Mouse (Mus musculus) MEL (cell line): Measurements from ENCODE around the gene Ccdc137. TPM values are rescaled to one million over a fixed set of nuclear protein-coding genes. Genes with fewer than 3 reads are reported as not detected.

Experiments used
- DNase-seq: peaks from one replicate; pipeline ENCODE4 v3.0.0; 2011; ENCODE audit warnings: low read depth, low spot score
- H3K27ac ChIP-seq: 2 replicates; pipeline ENCODE4 v1.5.1; 2012; ENCODE audit warnings: low read depth, mild to moderate bottlenecking, control low read depth, low read length, moderate library complexity; ENCODE audit not compliant: control insufficient read depth
- H3K27me3 ChIP-seq, 2 experiments: fragments of 150-350 bp in 1 of 2; sonication (generic) in 1 of 2; 2 replicates each; pipeline ENCODE4 v1.6.1; 2012; ENCODE audit warnings: low read length in 2 of 2, mild to moderate bottlenecking in 2 of 2, improper control_type of control experiment in 1 of 2, moderate library complexity in 1 of 2; ENCODE audit not compliant: insufficient read depth in 2 of 2, control insufficient read depth in 1 of 2
- H3K36me3 ChIP-seq, 2 experiments: 2 replicates each; pipeline ENCODE4 v1.6.1; 2012 to 2014; ENCODE audit warnings: low read length in 2 of 2, improper control_type of control experiment in 1 of 2, inconsistent platforms in 1 of 2, mild to moderate bottlenecking in 1 of 2; ENCODE audit not compliant: insufficient read depth in 2 of 2, control insufficient read depth in 1 of 2
- H3K4me1 ChIP-seq, 2 experiments: fragments of 150-350 bp in 1 of 2; sonication (generic) in 1 of 2; 2 replicates each; pipeline ENCODE4 v1.6.1; 2012; ENCODE audit warnings: low read length in 2 of 2, improper control_type of control experiment in 1 of 2, mild to moderate bottlenecking in 1 of 2; ENCODE audit not compliant: insufficient read depth in 2 of 2, control insufficient read depth in 1 of 2
- H3K4me3 ChIP-seq, 2 experiments: fragments of 150-350 bp in 1 of 2; sonication (generic) in 1 of 2; 2 replicates each; pipeline ENCODE4 v1.5.1; 2012; ENCODE audit warnings: low read depth in 2 of 2, low read length in 2 of 2, mild to moderate bottlenecking in 2 of 2, moderate library complexity in 2 of 2, control low read depth in 1 of 2, improper control_type of control experiment in 1 of 2; ENCODE audit not compliant: control insufficient read depth in 1 of 2, insufficient read depth in 1 of 2
- H3K79me2 ChIP-seq: 2 replicates; pipeline ENCODE4 v1.6.1; 2012; ENCODE audit warnings: mild to moderate bottlenecking, low read length, moderate library complexity; ENCODE audit not compliant: control insufficient read depth, poor library complexity, insufficient read depth
- H3K9ac ChIP-seq: 2 replicates; pipeline ENCODE4 v1.6.1; 2012; ENCODE audit warnings: low read depth, mild to moderate bottlenecking, control low read depth, low read length, moderate library complexity; ENCODE audit not compliant: control insufficient read depth, poor library complexity, severe bottlenecking
- H3K9me3 ChIP-seq: fragments of 150-350 bp; sonication (generic); replicated peaks from 2 replicates; pipeline ENCODE4 v1.6.1; 2012; ENCODE audit warnings: mild to moderate bottlenecking, low read length, improper control_type of control experiment, moderate library complexity; ENCODE audit not compliant: insufficient read depth
- BHLHE40 ChIP-seq: IDR thresholded peaks from 2 replicates; pipeline ENCODE4 v1.6.1; 2012; ENCODE audit warnings: low read depth, mild to moderate bottlenecking, inconsistent platforms, low read length, improper control_type of control experiment, borderline replicate concordance
- CHD1 ChIP-seq: IDR thresholded peaks from 2 replicates; pipeline ENCODE4 v1.6.1; 2012; ENCODE audit warnings: low read depth, mild to moderate bottlenecking, inconsistent platforms, low read length, improper control_type of control experiment
- CHD2 ChIP-seq: IDR thresholded peaks from 2 replicates; pipeline ENCODE4 v1.6.1; 2011; ENCODE audit warnings: low read length, improper control_type of control experiment
- CTCF ChIP-seq, 3 experiments: IDR thresholded peaks in 2 of 3; conservative IDR thresholded peaks in 1 of 3; 2 replicates each; pipeline ENCODE4 v1.5.1; 2011 to 2012; ENCODE audit warnings: low read length in 3 of 3, low read depth in 2 of 3, mild to moderate bottlenecking in 2 of 3, improper control_type of control experiment in 1 of 3, inconsistent platforms in 1 of 3, mixed read lengths in 1 of 3, moderate library complexity in 1 of 3; ENCODE audit not compliant: control insufficient read depth in 1 of 3, insufficient read depth in 1 of 3, poor library complexity in 1 of 3, severe bottlenecking in 1 of 3
- E2F4 ChIP-seq: IDR thresholded peaks from 2 replicates; pipeline ENCODE4 v1.6.1; 2011; ENCODE audit warnings: low read depth, low read length, improper control_type of control experiment, borderline replicate concordance
- ELF1 ChIP-seq: IDR thresholded peaks from 2 replicates; pipeline ENCODE4 v1.6.1; 2014; ENCODE audit warnings: low read depth, mild to moderate bottlenecking, inconsistent platforms, low read length, improper control_type of control experiment, moderate library complexity
- EP300 ChIP-seq, 2 experiments: IDR thresholded peaks; 2 replicates each; pipeline ENCODE4 v1.6.1; 2011; ENCODE audit warnings: improper control_type of control experiment in 2 of 2, low read length in 2 of 2, low read depth in 1 of 2, mild to moderate bottlenecking in 1 of 2
- ETS1 ChIP-seq: IDR thresholded peaks from 2 replicates; pipeline ENCODE4 v1.6.1; 2012; ENCODE audit warnings: low read depth, mild to moderate bottlenecking, inconsistent platforms, low read length, improper control_type of control experiment, moderate library complexity
- GABPA ChIP-seq: IDR thresholded peaks from 2 replicates; pipeline ENCODE4 v1.6.1; 2012; ENCODE audit warnings: low read depth, mild to moderate bottlenecking, inconsistent platforms, low read length, improper control_type of control experiment, moderate library complexity
- GATA1 ChIP-seq: IDR thresholded peaks from 2 replicates; pipeline ENCODE4 v1.6.1; 2011; ENCODE audit warnings: low read depth, low read length, improper control_type of control experiment
- HCFC1 ChIP-seq: IDR thresholded peaks from 2 replicates; pipeline ENCODE4 v1.6.1; 2012; ENCODE audit warnings: low read depth, mild to moderate bottlenecking, inconsistent platforms, low read length, improper control_type of control experiment, moderate library complexity
- JUND ChIP-seq: IDR thresholded peaks from 2 replicates; pipeline ENCODE4 v1.6.1; 2011; ENCODE audit warnings: low read depth, mild to moderate bottlenecking, improper control_type of control experiment, low read length
- KAT2A ChIP-seq: conservative IDR thresholded peaks from 2 replicates; pipeline ENCODE4 v1.6.1; 2012; ENCODE audit warnings: low read depth, low read length, improper control_type of control experiment, inconsistent platforms
- MAX ChIP-seq: IDR thresholded peaks from 2 replicates; pipeline ENCODE4 v1.6.1; 2011; ENCODE audit warnings: low read length, improper control_type of control experiment
- MAZ ChIP-seq: IDR thresholded peaks from 2 replicates; pipeline ENCODE4 v1.6.1; 2012; ENCODE audit warnings: low read depth, mild to moderate bottlenecking, inconsistent platforms, low read length, improper control_type of control experiment
- MEF2A ChIP-seq: IDR thresholded peaks from 2 replicates; pipeline ENCODE4 v1.6.1; 2014; ENCODE audit warnings: low read depth, mild to moderate bottlenecking, inconsistent platforms, low read length, improper control_type of control experiment; ENCODE audit not compliant: poor library complexity, insufficient replicate concordance, severe bottlenecking; ENCODE audit errors: extremely low read depth
- MXI1 ChIP-seq: IDR thresholded peaks from 2 replicates; pipeline ENCODE4 v1.6.1; 2011; ENCODE audit warnings: mild to moderate bottlenecking, low read depth, low read length, improper control_type of control experiment
- MYB ChIP-seq: IDR thresholded peaks from 2 replicates; pipeline ENCODE4 v1.6.1; 2011; ENCODE audit warnings: mild to moderate bottlenecking, low read depth, low read length, improper control_type of control experiment
- NELFE ChIP-seq: IDR thresholded peaks from 2 replicates; pipeline ENCODE4 v1.6.1; 2011; ENCODE audit warnings: low read depth, low read length, improper control_type of control experiment
- NRF1 ChIP-seq: IDR thresholded peaks from 2 replicates; pipeline ENCODE4 v1.6.1; 2014; ENCODE audit warnings: low read depth, mild to moderate bottlenecking, inconsistent platforms, low read length, improper control_type of control experiment, moderate library complexity; ENCODE audit not compliant: poor library complexity, insufficient read depth, severe bottlenecking
- POLR2A ChIP-seq, 2 experiments: IDR thresholded peaks; 2 replicates each; pipeline ENCODE4 v1.6.1; 2011 to 2012; ENCODE audit warnings: low read length in 2 of 2, mild to moderate bottlenecking in 2 of 2, control low read depth in 1 of 2, improper control_type of control experiment in 1 of 2, low read depth in 1 of 2, moderate library complexity in 1 of 2; ENCODE audit not compliant: control insufficient read depth in 1 of 2, insufficient read depth in 1 of 2, poor library complexity in 1 of 2
- POLR2AphosphoS2 ChIP-seq: IDR thresholded peaks from 2 replicates; pipeline ENCODE4 v1.6.1; 2011; ENCODE audit warnings: low read length, improper control_type of control experiment
- POLR2AphosphoS5 ChIP-seq: IDR thresholded peaks from 2 replicates; pipeline ENCODE4 v1.6.1; 2012; ENCODE audit warnings: low read depth, borderline replicate concordance, mild to moderate bottlenecking, inconsistent platforms, low read length, moderate library complexity, mixed read lengths
- RAD21 ChIP-seq: IDR thresholded peaks from 2 replicates; pipeline ENCODE4 v1.6.1; 2011; ENCODE audit warnings: mild to moderate bottlenecking, low read depth, low read length, improper control_type of control experiment
- SMC3 ChIP-seq: IDR thresholded peaks from 2 replicates; pipeline ENCODE4 v1.6.1; 2011; ENCODE audit warnings: low read depth, low read length, improper control_type of control experiment
- TAL1 ChIP-seq: IDR thresholded peaks from 2 replicates; pipeline ENCODE4 v1.6.1; 2012; ENCODE audit warnings: mild to moderate bottlenecking, inconsistent platforms, low read length, moderate library complexity, mixed read lengths
- TBP ChIP-seq: IDR thresholded peaks from 2 replicates; pipeline ENCODE4 v1.8.0; 2011; ENCODE audit warnings: low read depth, low read length, improper control_type of control experiment
- UBTF ChIP-seq: IDR thresholded peaks from 2 replicates; pipeline ENCODE4 v1.6.1; 2012; ENCODE audit warnings: low read depth, mild to moderate bottlenecking, inconsistent platforms, low read length, improper control_type of control experiment, moderate library complexity, borderline replicate concordance; ENCODE audit not compliant: insufficient read depth
- USF2 ChIP-seq, 2 experiments: IDR thresholded peaks; 2 replicates each; pipeline ENCODE4 v1.6.1; 2011 to 2012; ENCODE audit warnings: improper control_type of control experiment in 2 of 2, low read length in 2 of 2, borderline replicate concordance in 1 of 2, inconsistent platforms in 1 of 2, low read depth in 1 of 2, mild to moderate bottlenecking in 1 of 2; ENCODE audit not compliant: insufficient read depth in 1 of 2
- ZKSCAN1 ChIP-seq: IDR thresholded peaks from 2 replicates; pipeline ENCODE4 v1.6.1; 2012; ENCODE audit warnings: low read depth, mild to moderate bottlenecking, inconsistent platforms, low read length, improper control_type of control experiment, moderate library complexity
- ZNF384 ChIP-seq: IDR thresholded peaks from 2 replicates; pipeline ENCODE4 v1.6.1; 2012; ENCODE audit warnings: low read depth, mild to moderate bottlenecking, inconsistent platforms, low read length, improper control_type of control experiment
- polyA plus RNA-seq, 2 experiments: library from polyadenylated mRNA; stranded (reverse) in 1 of 2; unstranded in 1 of 2; fragments of >175 nt in 1 of 2; fragments of >200 nt in 1 of 2; gene quantifications; 2 replicates each; pipeline versions ENCODE4 v1.2.1 to v1.2.4; 2012; ENCODE audit warnings: low replicate concordance in 2 of 2, low read depth in 1 of 2; ENCODE audit not compliant: insufficient read length in 2 of 2, insufficient read depth in 1 of 2, missing spikeins in 1 of 2
- total RNA-seq: library from RNA; depleted of rRNA; stranded (reverse); fragments of 300-350 nt; gene quantifications from 2 replicates; pipeline ENCODE4 v1.2.3, GENCODE M21; 2012

Ccdc137 gene
- total and polyA plus RNA-seq, 3 experiments, result 104 to 116 TPM; not detected in 1

DNA sequence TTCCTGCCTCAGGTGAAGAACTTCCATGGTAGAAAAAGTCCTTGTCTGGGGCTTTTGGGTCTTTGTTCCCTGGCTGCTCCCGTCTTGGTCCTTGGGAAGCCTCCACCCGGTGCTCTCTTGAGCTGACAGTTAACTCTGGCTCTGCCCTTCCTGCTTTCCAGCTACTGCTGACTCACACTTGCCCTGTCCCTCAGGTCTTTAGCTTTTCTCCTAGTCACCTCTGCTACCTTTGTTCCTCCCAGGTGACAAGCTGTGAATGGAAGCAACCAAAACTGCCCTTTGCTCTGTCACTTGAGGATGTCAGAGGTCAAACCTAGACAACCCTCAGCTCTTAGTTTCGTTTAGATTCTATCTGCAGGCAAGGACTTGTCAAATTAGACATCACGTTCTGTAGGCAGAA, 52.0 kb downstream of the Ccdc137 start (continued):
- TF ChIP-seq TAL1 (no peak), NELFE (peak; percentile 25), NRF1 (no peak), EP300 (IDR thresholded peaks at IDR 0.05; ENCODE audit: low read depth in 1 of 2, low read length in 2 of 2) (peak in 1 of 2 experiments; percentile 37; a peak in 2 of 4 replicates), MYB (0 out of 2 replicates have a peak, but pooled peaks have one; percentile 27), ELF1 (peak; percentile 25), POLR2AphosphoS2 (no peak), SMC3 (no peak)

DNA sequence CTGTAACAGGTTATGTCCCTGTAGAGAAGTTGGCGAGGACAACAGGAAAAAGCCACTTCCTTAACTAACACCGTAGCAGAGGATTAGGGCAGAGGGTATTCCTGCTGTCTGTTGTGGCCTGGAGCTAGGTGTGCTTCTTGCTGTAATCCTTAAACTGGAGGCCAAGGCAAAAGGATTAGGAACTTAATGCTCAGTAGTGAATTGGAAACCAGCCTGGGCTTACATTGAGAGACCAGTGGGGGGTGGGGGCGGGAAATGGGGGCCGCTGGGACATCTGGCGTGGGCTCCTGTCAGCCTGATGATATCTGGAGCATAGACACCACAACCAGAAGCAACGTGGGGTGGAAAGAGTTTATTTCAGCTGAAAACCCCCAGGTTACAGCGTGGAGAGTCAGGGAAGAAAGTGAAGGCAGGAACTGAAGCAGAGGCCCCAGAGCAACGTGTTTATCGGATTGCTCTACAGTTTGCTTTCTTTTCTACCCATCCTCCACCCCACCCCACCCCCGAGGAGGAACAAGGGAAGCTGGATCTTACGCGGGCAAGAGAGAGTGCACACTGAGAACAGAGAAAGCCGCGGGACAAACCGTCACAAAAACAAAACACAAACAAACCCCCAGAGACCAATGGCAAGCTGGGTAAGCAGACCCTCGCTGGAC, 52.6 kb downstream of the Ccdc137 start:
- no peaks in the 10 kb centered on the region for H3K27me3 ChIP-seq
- H3K36me3 ChIP-seq, result peaks cover 0 to 20% of the 10 kb centered on the region in 2 experiments; a peak in 2 of 4 replicates
- H3K4me3 ChIP-seq, result peak overlapping the region; percentile 55 to 75
- H3K79me2 ChIP-seq, result no peaks in the 10 kb centered on the region; the same call in 1 of the 2 replicates
- DNase-seq, result peak; percentile 94
- peak overlapping the region; percentile 85 for H3K9ac ChIP-seq
- H3K27ac ChIP-seq, result peak overlapping the region; percentile 91
- no peaks in the 10 kb centered on the region for H3K9me3 ChIP-seq
- H3K4me1 ChIP-seq, result peaks cover 21 to 32% of the 10 kb centered on the region in 2 experiments
- no peak for TF ChIP-seq GABPA
- TF ChIP-seq USF2 (IDR thresholded peaks at IDR 0.05; ENCODE audit: borderline replicate concordance in 1 of 2, insufficient read depth in 1 of 2, low read depth in 1 of 2, low read length in 2 of 2), result no peak
- no peak for TF ChIP-seq JUND
- peak; percentile 74 for TF ChIP-seq HCFC1
- TF ChIP-seq ELF1, result peak; percentile 66; the same call in 1 of the 2 replicates
- TF ChIP-seq CHD2, result peak; percentile 88
- no peak for TF ChIP-seq CTCF (IDR thresholded peaks at IDR 0.05 in 2 of 3, conservative IDR thresholded peaks at IDR 0.05 in 1 of 3; ENCODE audit: control insufficient read depth in 1 of 3, insufficient read depth in 1 of 3, low read depth in 2 of 3, low read length in 3 of 3, poor library complexity in 1 of 3, severe bottlenecking in 1 of 3)
- TF ChIP-seq CHD1, result peak; percentile 74; the same call in 1 of the 2 replicates
- TF ChIP-seq POLR2AphosphoS5, result no peak
- 0 out of 2 replicates have a peak, but pooled peaks have one; percentile 31 for TF ChIP-seq KAT2A
- TF ChIP-seq E2F4, result peak; percentile 74; the same call in 1 of the 2 replicates
- TF ChIP-seq POLR2A (IDR thresholded peaks at IDR 0.05; ENCODE audit: control insufficient read depth in 1 of 2, insufficient read depth in 1 of 2, low read depth in 1 of 2, low read length in 2 of 2, poor library complexity in 1 of 2), result peak; percentile 61 to 88; a peak in 3 of 4 replicates
- TF ChIP-seq NRF1, result no peak
- peak; percentile 86 for TF ChIP-seq TBP
- TF ChIP-seq TAL1, result peak; percentile 31
- no peak for TF ChIP-seq ZNF384
- TF ChIP-seq UBTF, result no peak
- peak; percentile 83 for TF ChIP-seq MAX
- peak; percentile 47 for TF ChIP-seq GATA1
- TF ChIP-seq MAZ, result peak; percentile 96
- TF ChIP-seq ZKSCAN1, result no peak
- peak; percentile 70 for TF ChIP-seq BHLHE40
- TF ChIP-seq SMC3, result peak; percentile 19; the same call in 1 of the 2 replicates
- TF ChIP-seq EP300 (IDR thresholded peaks at IDR 0.05; ENCODE audit: low read depth in 1 of 2, low read length in 2 of 2), result peak; percentile 39 to 78; a peak in 3 of 4 replicates
- peak; percentile 82; the same call in 1 of the 2 replicates for TF ChIP-seq POLR2AphosphoS2
- TF ChIP-seq NELFE, result peak; percentile 77
- no peak for TF ChIP-seq MEF2A
- TF ChIP-seq MXI1, result peak; percentile 94
- no peak for TF ChIP-seq RAD21
- TF ChIP-seq MYB, result peak; percentile 70; the same call in 1 of the 2 replicates
- peak; percentile 63; the same call in 1 of the 2 replicates for TF ChIP-seq ETS1
